Mouse (Mus musculus): Measurements from ENCODE around the gene Atg2b. TPM values are rescaled to one million over a fixed set of nuclear protein-coding genes. Genes with fewer than 3 reads are reported as not detected.

Gene Atg2b
- polyA plus RNA-seq (2015; fragmentation: Nextera tagmentation; extraction: Ambion mirVana): 17.3 and 18.4 TPM in 2 replicates

DNA sequence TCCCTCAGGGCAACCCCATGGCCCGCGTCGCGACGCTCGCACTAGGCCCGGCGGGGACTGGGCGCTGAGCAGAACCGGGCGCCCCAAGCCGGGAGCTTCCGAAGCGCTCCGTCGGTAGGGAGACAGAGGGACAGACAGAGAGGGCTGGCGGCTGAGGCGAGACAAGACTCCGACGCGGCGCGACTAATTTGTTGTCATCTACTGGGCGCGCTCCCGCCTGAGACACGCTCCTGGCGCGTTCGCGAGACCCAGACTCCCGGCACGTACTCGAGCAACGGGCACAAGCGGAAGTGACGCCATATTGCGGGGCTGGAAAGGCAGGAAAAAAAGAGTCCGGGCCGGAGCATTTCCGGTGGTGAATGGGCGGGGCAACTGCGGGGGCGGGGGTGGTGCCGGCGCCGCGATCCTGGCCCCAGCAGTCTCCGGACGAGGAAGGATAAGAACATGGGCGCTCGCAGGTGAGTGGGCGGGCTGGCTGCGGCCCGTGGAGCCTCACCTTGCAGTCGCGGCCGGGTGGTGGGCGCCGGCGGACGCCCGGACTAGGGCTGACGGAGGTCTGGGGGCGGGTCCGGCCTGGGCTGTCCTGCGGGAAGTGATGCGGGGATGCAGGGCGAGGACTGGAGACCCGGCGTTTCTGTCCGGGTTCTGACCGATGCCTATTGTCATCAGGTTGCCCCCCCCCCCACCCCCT is at the start of gene Atg2b:
Atg2b (minus strand) TSS at position 211 of the 691 bp plus-strand sequence.
- Histone ChIP-seq H3K4me1 (replicated peaks; ENCODE audit: control insufficient read depth, insufficient read depth, low read length) (peaks cover 29% of the 10 kb centered on the region), H3K9ac (replicated peaks; ENCODE audit: low read depth, low read length) (peak within 1 kb of the TSS; percentile 86)
- under 1% methylated on average over 69 of the region's 73 CpGs for WGBS

DNA sequence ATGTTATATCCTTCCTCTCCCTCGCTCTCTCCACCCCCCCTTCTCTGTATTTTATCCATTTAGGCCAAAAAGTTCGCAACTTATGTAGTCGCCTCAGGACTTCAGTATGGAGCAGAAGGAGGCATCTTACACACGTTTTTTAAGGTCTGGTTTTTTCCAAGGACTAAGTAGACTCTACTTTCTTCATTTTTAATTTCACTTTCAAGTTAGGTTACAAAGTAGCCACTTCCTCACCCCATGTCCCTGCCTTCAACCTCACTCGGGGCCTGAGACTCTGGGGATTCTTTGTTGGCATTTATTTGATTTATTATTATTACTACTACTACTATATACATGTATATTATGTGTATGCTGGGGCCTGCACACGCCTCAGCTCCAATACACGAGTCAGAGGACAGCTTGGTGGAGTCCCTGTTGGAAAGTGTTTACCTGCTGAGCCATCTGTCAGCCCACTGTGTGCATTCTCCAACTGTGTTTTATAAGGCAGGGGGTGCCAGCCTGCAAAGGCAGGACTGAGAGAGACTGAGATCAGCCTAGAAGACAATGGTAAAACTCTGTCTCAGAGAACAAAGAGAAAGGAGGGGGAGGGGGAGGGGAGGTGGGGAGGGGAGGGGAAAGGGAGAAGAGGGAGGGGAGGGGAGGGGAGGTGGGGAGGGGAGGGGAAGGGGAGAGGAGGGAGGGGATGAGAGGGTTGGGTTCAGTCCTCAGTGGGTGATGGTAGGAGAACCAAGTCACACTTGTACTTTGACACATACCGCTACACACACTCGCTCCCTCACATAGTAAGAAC is 48.6 kb upstream of the Atg2b start:
- Histone ChIP-seq H3K27me3 (replicated peaks; ENCODE audit: control insufficient read depth, insufficient read depth, low read length) (no peaks in the 10 kb centered on the region), H3K36me3 (ENCODE audit: control insufficient read depth, insufficient read depth) (no peaks in the 10 kb centered on the region)
- WGBS: 74% methylated on average over 9 of the region's 9 CpGs

More for the DNA sequence above, at the start of gene Atg2b:
- Histone ChIP-seq H3K36me3 (ENCODE audit: control insufficient read depth, insufficient read depth) (no peaks in the 10 kb centered on the region), H3K9me3 (ENCODE audit: control insufficient read depth, low read length) (no peaks in the 10 kb centered on the region), H3K4me3 (replicated peaks; ENCODE audit: low read length) (peak within 1 kb of the TSS; percentile 74), H3K27me3 (replicated peaks; ENCODE audit: control insufficient read depth, insufficient read depth, low read length) (no peaks in the 10 kb centered on the region), H3K4me2 (ENCODE audit: low read length) (peak within 1 kb of the TSS; percentile 88), H3K27ac (ENCODE audit: low read length) (peak within 1 kb of the TSS; percentile 91)
- ATAC-seq: peak; percentile 91

DNA sequence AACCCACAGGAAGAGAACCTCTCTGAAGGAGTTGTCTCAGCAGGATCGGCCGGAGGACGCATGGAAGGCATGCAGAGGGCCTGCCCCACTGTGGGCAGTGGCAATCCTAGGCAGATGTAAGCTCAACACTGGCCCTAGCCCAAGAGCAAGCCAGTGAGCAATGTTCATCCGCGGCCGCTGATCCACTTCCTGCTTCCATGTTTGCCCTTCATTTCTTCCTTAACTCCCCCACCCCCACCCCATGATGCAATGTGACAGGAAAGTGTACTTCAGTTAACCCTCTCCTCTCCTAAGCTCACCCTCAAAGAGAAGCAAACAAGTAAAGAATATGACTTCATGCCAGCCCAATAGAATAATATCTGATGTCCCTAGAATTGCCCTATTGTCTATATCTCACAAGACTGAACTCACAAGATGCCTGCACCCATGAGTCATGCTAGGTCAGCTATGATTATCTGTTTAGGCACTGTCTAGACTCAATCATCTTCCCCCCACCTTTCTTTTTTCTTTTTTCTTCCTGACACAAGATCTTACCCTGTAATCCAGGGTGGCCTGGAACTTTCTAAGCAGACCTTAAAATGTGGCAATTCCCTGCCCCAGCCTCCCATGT is 45.9 kb upstream of the Atg2b start:
- Histone ChIP-seq H3K9ac (replicated peaks; ENCODE audit: low read depth, low read length) (no peak overlapping the region), H3K27ac (ENCODE audit: low read length) (no peak overlapping the region), H3K27me3 (replicated peaks; ENCODE audit: control insufficient read depth, insufficient read depth, low read length) (no peaks in the 10 kb centered on the region), H3K9me3 (ENCODE audit: control insufficient read depth, low read length) (no peaks in the 10 kb centered on the region), H3K4me3 (replicated peaks; ENCODE audit: low read length) (no peak overlapping the region), H3K36me3 (ENCODE audit: control insufficient read depth, insufficient read depth) (no peaks in the 10 kb centered on the region), H3K4me2 (ENCODE audit: low read length) (no peak overlapping the region), H3K4me1 (replicated peaks; ENCODE audit: control insufficient read depth, insufficient read depth, low read length) (no peaks in the 10 kb centered on the region)
- no peak for ATAC-seq
- 87% methylated on average over 6 of the region's 6 CpGs for WGBS

More for the DNA sequence above, 48.6 kb upstream of the Atg2b start:
- no peak overlapping the region for H3K27ac ChIP-seq (ENCODE audit: low read length)
- no peaks in the 10 kb centered on the region for H3K4me1 ChIP-seq (replicated peaks; ENCODE audit: control insufficient read depth, insufficient read depth, low read length)
- no peak overlapping the region for H3K9ac ChIP-seq (replicated peaks; ENCODE audit: low read depth, low read length)
- no peak overlapping the region for H3K4me3 ChIP-seq (replicated peaks; ENCODE audit: low read length)
- H3K9me3 ChIP-seq (ENCODE audit: control insufficient read depth, low read length): no peaks in the 10 kb centered on the region
- no peak for ATAC-seq
- no peak overlapping the region for H3K4me2 ChIP-seq (ENCODE audit: low read length)

DNA sequence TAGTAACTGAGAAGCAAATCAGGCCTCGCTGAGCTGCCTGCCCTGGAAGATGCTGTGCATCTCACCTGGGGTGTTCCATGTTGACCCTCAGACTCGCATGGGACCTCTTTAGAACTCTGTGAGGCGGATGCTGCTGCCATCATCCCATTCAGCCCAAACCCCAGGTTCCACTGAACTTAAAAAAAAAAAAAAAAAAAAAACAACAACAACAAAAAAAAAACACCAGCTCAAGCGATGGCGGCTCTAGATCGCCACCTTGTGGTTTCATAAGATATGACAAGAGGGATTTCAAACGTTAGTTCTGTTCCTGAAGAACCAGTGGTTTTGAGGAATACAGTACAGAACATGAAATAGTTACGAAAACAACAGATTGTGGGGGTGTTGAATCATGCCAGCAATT is 43.0 kb upstream of the Atg2b start:
- no peak overlapping the region for H3K4me3 ChIP-seq (replicated peaks; ENCODE audit: low read length)
- no peaks in the 10 kb centered on the region for H3K4me1 ChIP-seq (replicated peaks; ENCODE audit: control insufficient read depth, insufficient read depth, low read length)
- ATAC-seq: no peak
- H3K9me3 ChIP-seq (ENCODE audit: control insufficient read depth, low read length): no peaks in the 10 kb centered on the region
- WGBS: 26% methylated on average over 8 of the region's 8 CpGs
- no peaks in the 10 kb centered on the region for H3K27me3 ChIP-seq (replicated peaks; ENCODE audit: control insufficient read depth, insufficient read depth, low read length)
- no peak overlapping the region for H3K27ac ChIP-seq (ENCODE audit: low read length)
- no peaks in the 10 kb centered on the region for H3K36me3 ChIP-seq (ENCODE audit: control insufficient read depth, insufficient read depth)
- H3K4me2 ChIP-seq (ENCODE audit: low read length): no peak overlapping the region
- H3K9ac ChIP-seq (replicated peaks; ENCODE audit: low read depth, low read length): no peak overlapping the region

DNA sequence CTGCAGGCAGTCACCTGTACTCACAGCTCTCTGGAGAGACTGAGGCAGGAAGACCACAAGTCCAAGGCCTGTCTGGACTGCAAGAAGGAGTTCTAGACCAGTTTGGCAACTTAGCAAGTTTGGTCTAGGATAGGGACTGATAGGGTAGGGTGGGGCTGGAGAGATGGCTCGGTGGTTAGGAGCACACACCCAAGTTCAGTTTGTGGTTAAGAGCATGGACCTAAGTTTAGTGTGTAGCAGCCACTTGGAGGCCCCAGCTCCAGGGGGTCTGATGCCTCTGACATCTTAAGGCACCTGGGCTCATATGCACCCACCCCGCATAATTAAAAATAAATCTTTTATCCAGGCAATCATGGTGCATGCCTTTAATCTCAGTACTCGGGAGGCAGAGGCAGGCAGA is 42.3 kb upstream of the Atg2b start:
- 96% methylated on average over 3 of the region's 3 CpGs for WGBS
- Histone ChIP-seq H3K9ac (replicated peaks; ENCODE audit: low read depth, low read length) (no peak overlapping the region), H3K36me3 (ENCODE audit: control insufficient read depth, insufficient read depth) (no peaks in the 10 kb centered on the region), H3K4me3 (replicated peaks; ENCODE audit: low read length) (no peak overlapping the region), H3K27me3 (replicated peaks; ENCODE audit: control insufficient read depth, insufficient read depth, low read length) (no peaks in the 10 kb centered on the region), H3K9me3 (ENCODE audit: control insufficient read depth, low read length) (no peaks in the 10 kb centered on the region), H3K4me2 (ENCODE audit: low read length) (no peak overlapping the region), H3K27ac (ENCODE audit: low read length) (no peak overlapping the region), H3K4me1 (replicated peaks; ENCODE audit: control insufficient read depth, insufficient read depth, low read length) (no peaks in the 10 kb centered on the region)
- no peak for ATAC-seq

DNA sequence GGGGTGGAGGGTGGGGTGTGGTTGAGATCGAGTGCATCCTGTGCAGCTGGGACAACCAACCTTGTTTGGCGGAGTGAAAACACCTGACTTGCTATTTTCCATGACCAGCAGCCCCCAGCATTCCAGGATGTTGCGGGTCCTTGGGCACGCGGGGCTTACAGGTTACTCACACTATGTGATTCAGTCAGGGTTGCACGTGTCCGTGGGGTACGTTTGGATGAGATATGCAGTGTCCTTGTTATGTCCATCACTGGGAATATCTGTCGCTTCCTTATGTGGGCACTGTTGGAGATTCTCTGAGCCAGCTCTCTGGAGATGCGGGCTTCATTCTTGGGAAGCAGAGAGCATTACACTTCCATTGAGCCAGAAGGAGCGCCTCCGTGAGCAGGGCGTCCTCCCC is 40.7 kb upstream of the Atg2b start:
- Histone ChIP-seq H3K27me3 (replicated peaks; ENCODE audit: control insufficient read depth, insufficient read depth, low read length) (no peaks in the 10 kb centered on the region), H3K27ac (ENCODE audit: low read length) (no peak overlapping the region), H3K4me2 (ENCODE audit: low read length) (no peak overlapping the region), H3K4me3 (replicated peaks; ENCODE audit: low read length) (no peak overlapping the region), H3K4me1 (replicated peaks; ENCODE audit: control insufficient read depth, insufficient read depth, low read length) (peaks cover 7% of the 10 kb centered on the region; the same call in 1 of the 2 replicates), H3K9ac (replicated peaks; ENCODE audit: low read depth, low read length) (no peak overlapping the region), H3K9me3 (ENCODE audit: control insufficient read depth, low read length) (no peaks in the 10 kb centered on the region), H3K36me3 (ENCODE audit: control insufficient read depth, insufficient read depth) (no peaks in the 10 kb centered on the region)
- ATAC-seq: no peak
- 80% methylated on average over 13 of the region's 13 CpGs for WGBS

DNA sequence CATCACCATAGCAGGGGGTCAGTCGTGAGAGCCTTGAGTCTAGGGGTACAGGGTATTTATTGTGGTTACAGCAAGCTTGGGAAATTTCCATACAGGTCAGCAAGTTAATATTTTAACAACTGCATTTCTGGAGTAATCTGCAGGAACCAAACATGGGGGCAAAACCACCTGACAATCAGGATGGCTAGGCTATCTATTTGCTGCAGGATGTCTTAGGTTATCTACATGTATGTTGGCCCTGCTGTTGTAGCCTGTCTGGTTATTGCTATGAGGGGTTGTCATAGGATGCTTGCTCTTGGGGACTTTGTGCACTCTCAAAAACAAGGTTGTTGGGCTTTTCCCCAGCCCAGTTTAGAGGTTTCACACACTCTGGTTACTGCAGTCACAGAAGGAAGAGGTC is 39.6 kb upstream of the Atg2b start:
- H3K27me3 ChIP-seq (replicated peaks; ENCODE audit: control insufficient read depth, insufficient read depth, low read length): no peaks in the 10 kb centered on the region
- H3K4me1 ChIP-seq (replicated peaks; ENCODE audit: control insufficient read depth, insufficient read depth, low read length): peaks cover 7% of the 10 kb centered on the region; the same call in 1 of the 2 replicates
- WGBS: 52% methylated on average over 1 of the region's 1 CpGs
- no peaks in the 10 kb centered on the region for H3K36me3 ChIP-seq (ENCODE audit: control insufficient read depth, insufficient read depth)
- H3K27ac ChIP-seq (ENCODE audit: low read length): no peak overlapping the region
- no peak for ATAC-seq
- H3K4me3 ChIP-seq (replicated peaks; ENCODE audit: low read length): no peak overlapping the region
- H3K9ac ChIP-seq (replicated peaks; ENCODE audit: low read depth, low read length): no peak overlapping the region
- H3K4me2 ChIP-seq (ENCODE audit: low read length): no peak overlapping the region
- no peaks in the 10 kb centered on the region for H3K9me3 ChIP-seq (ENCODE audit: control insufficient read depth, low read length)

DNA sequence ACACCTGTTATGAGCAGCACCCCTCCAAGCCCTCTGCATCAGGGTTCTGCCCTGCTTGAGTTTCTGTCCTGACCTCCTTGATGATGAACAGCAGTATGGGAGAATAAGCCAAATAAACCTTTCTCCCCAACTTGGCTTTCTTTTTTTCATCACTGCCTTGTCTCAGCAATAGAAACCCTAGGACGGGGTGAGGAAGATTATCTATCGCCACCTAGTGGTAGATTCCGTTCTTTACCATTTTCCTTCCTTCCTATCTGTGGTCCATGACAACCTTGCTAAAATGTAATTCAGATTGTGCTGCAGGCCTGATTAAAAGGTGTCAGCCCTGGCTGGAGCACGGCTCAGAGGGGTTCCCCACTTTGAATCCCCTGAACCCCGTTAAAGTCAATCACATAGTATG is 37.6 kb upstream of the Atg2b start:
- Histone ChIP-seq H3K4me3 (replicated peaks; ENCODE audit: low read length) (no peak overlapping the region), H3K4me2 (ENCODE audit: low read length) (no peak overlapping the region), H3K9me3 (ENCODE audit: control insufficient read depth, low read length) (no peaks in the 10 kb centered on the region), H3K36me3 (ENCODE audit: control insufficient read depth, insufficient read depth) (no peaks in the 10 kb centered on the region), H3K27me3 (replicated peaks; ENCODE audit: control insufficient read depth, insufficient read depth, low read length) (no peaks in the 10 kb centered on the region), H3K27ac (ENCODE audit: low read length) (no peak overlapping the region), H3K4me1 (replicated peaks; ENCODE audit: control insufficient read depth, insufficient read depth, low read length) (peaks cover 7% of the 10 kb centered on the region; the same call in 1 of the 2 replicates), H3K9ac (replicated peaks; ENCODE audit: low read depth, low read length) (no peak overlapping the region)
- WGBS: 6% methylated on average over 5 of the region's 5 CpGs
- peak; percentile 49 for ATAC-seq

DNA sequence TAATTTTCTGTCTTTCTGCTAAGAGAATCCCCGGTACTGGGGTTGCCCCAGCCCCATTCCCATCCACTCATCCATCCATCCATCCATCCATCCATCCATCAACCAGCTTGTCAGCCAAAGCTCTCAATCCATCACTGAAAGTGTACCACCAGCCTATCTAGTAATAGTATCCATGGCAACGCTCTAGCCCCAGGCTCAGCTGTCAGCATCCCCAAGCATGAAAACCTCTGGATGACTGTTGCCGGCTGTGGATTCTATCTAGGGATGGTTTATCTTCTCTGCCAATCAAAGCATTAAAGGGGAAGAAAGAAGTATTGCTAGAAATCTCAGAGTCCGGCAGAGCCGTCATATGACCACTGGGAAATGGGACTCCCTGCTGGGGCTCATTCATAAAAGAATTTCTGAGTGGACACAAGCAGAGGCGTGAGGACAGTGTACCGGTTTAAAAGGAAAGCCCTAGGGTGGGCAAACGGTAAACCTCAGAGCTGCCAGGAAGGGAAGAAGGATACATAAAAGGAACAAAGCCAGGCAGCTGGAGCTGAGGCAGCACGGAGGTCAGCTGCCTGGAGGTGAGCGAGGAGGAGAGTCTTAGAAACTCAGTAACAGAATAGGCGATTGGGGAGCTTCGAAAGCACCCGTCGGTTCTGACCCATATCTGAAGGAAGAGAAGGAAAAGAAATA is 36.6 kb upstream of the Atg2b start:
- H3K9ac ChIP-seq (replicated peaks; ENCODE audit: low read depth, low read length): 0 out of 2 replicates have a peak overlapping the region, but pooled peaks have one; percentile 17
- H3K27ac ChIP-seq (ENCODE audit: low read length): peak overlapping the region; percentile 48
- H3K27me3 ChIP-seq (replicated peaks; ENCODE audit: control insufficient read depth, insufficient read depth, low read length): no peaks in the 10 kb centered on the region
- no peak overlapping the region for H3K4me3 ChIP-seq (replicated peaks; ENCODE audit: low read length)
- ATAC-seq: peak; percentile 69
- 38% methylated on average over 14 of the region's 14 CpGs for WGBS
- no peak overlapping the region for H3K4me2 ChIP-seq (ENCODE audit: low read length)
- H3K4me1 ChIP-seq (replicated peaks; ENCODE audit: control insufficient read depth, insufficient read depth, low read length): peaks cover 7% of the 10 kb centered on the region; the same call in 1 of the 2 replicates
- H3K36me3 ChIP-seq (ENCODE audit: control insufficient read depth, insufficient read depth): no peaks in the 10 kb centered on the region
- H3K9me3 ChIP-seq (ENCODE audit: control insufficient read depth, low read length): no peaks in the 10 kb centered on the region

All from forebrain, embryonic 16.5 days (tissue).